Mouse (Mus musculus): Measurements from ENCODE around the gene Atg16l1.

Atg16l1 gene

GRCm38 (mm10) chr1:87829621-87830211, 74.0 kb downstream of the Atg16l1 start:
- DNase-seq (ENCODE audit: low spot score) = no peak

- DNase-seq (ENCODE audit: low spot score) = no peak
These were observed 80.8 kb downstream of the Atg16l1 start for GRCm38 (mm10) chr1:87836453-87836852.

- no peak for DNase-seq (ENCODE audit: low spot score)
These were observed 81.3 kb downstream of the Atg16l1 start for GRCm38 (mm10) chr1:87837018-87837417.

- no peak for DNase-seq (ENCODE audit: low spot score)
These were observed 84.9 kb downstream of the Atg16l1 start for GRCm38 (mm10) chr1:87840411-87841208.
